29 mouse cellular contexts compared by ENCODE assay signal in genomic region chr12:40099407-40099806, GRCm38 (mm10). TPM values are rescaled to one million over a fixed set of nuclear protein-coding genes. Genes with fewer than 3 reads are reported as not detected.
"Had no signal": no experiment of that assay in that cellular context is flagged by ENCODE, and none has a peak within 500 bp of the region (broad histone marks: within the 10 kb centered on the region; RNA-seq: fewer than 3 reads in every experiment).

No protein-coding gene starts in this region.

- H3K27ac ChIP-seq: embryonic facial prominence, embryonic 10.5 days; embryonic facial prominence, embryonic 12.5 days; embryonic facial prominence, embryonic 13.5 days; embryonic facial prominence, embryonic 15.5 days; forebrain, embryonic 10.5 days; forebrain, embryonic 12.5 days; forebrain, embryonic 13.5 days; forebrain, embryonic 15.5 days; gastrocnemius, adult 2 months; heart, adult 2 months had no signal

- H3K27me3 ChIP-seq: embryonic facial prominence, embryonic 12.5 days; embryonic facial prominence, embryonic 13.5 days; embryonic facial prominence, embryonic 15.5 days; forebrain, embryonic 12.5 days; forebrain, embryonic 13.5 days; forebrain, embryonic 15.5 days had no signal

- H3K36me3 ChIP-seq: embryonic facial prominence, embryonic 10.5 days; embryonic facial prominence, embryonic 12.5 days; embryonic facial prominence, embryonic 13.5 days; embryonic facial prominence, embryonic 15.5 days; forebrain, embryonic 10.5 days; forebrain, embryonic 12.5 days; forebrain, embryonic 15.5 days had no signal

- H3K4me1 ChIP-seq: embryonic facial prominence, embryonic 10.5 days; embryonic facial prominence, embryonic 12.5 days; embryonic facial prominence, embryonic 13.5 days; embryonic facial prominence, embryonic 15.5 days; forebrain, embryonic 10.5 days; forebrain, embryonic 12.5 days; forebrain, embryonic 13.5 days; forebrain, embryonic 15.5 days had no signal

- H3K4me3 ChIP-seq: embryonic facial prominence, embryonic 10.5 days; embryonic facial prominence, embryonic 12.5 days; embryonic facial prominence, embryonic 13.5 days; embryonic facial prominence, embryonic 15.5 days; erythroblast, embryonic 14.5 days; forebrain, embryonic 10.5 days; forebrain, embryonic 12.5 days; forebrain, embryonic 13.5 days; forebrain, embryonic 15.5 days; gastrocnemius, adult 2 months; heart, adult 2 months had no signal

- H3K9ac ChIP-seq: embryonic facial prominence, embryonic 12.5 days; embryonic facial prominence, embryonic 13.5 days; embryonic facial prominence, embryonic 15.5 days; forebrain, embryonic 12.5 days; forebrain, embryonic 13.5 days; forebrain, embryonic 15.5 days; forebrain, postnatal 0 days had no signal

- ATAC-seq: forebrain, embryonic 13.5 days; forebrain, embryonic 14.5 days; forebrain, embryonic 15.5 days; forebrain, embryonic 16.5 days; forebrain, postnatal 0 days had no signal

- DNase-seq: cerebellum, adult 8-10 months; cerebellum, adult 9-10 months; cerebellum, adult 9-11 months; cerebellum, postnatal 10 days; cerebellum, postnatal 14 days; cerebellum, postnatal 25 days; cerebellum, postnatal 36 days; embryo, embryonic 11 days; forebrain, postnatal 0 days; gastrocnemius, adult 2 months; gastrocnemius, postnatal 10 days; gastrocnemius, postnatal 14 days; gastrocnemius, postnatal 25 days; gastrocnemius, postnatal 36 days; heart, adult 11 months; heart, adult 18-20 months; heart, adult 2 months had no signal

- H3K4me2 ChIP-seq: embryonic facial prominence, embryonic 12.5 days; embryonic facial prominence, embryonic 13.5 days; embryonic facial prominence, embryonic 15.5 days; forebrain, embryonic 12.5 days; forebrain, embryonic 13.5 days; forebrain, embryonic 15.5 days had no signal

- H3K9me3 ChIP-seq: embryonic facial prominence, embryonic 10.5 days; embryonic facial prominence, embryonic 12.5 days; embryonic facial prominence, embryonic 13.5 days; embryonic facial prominence, embryonic 15.5 days; forebrain, embryonic 10.5 days; forebrain, embryonic 12.5 days; forebrain, embryonic 15.5 days had no signal

RNA-seq across cellular contexts. Expression of gene Scin, which starts 34.6 kb away (rescaled TPM):
- polyA plus RNA-seq: embryonic facial prominence, embryonic 10.5 days; forebrain, embryonic 10.5 days; forebrain, embryonic 11.5 days; forebrain, embryonic 13.5 days; forebrain, embryonic 14.5 days; forebrain, embryonic 15.5 days; forebrain, embryonic 16.5 days had no signal
